Mouse (Mus musculus): Measurements from ENCODE around the gene Gfer. TPM values are rescaled to one million over a fixed set of nuclear protein-coding genes. Genes with fewer than 3 reads are reported as not detected.

The Gfer gene
- total and polyA plus RNA-seq, 3 experiments: 83.0 to 86.8 TPM; not detected in 1

DNA sequence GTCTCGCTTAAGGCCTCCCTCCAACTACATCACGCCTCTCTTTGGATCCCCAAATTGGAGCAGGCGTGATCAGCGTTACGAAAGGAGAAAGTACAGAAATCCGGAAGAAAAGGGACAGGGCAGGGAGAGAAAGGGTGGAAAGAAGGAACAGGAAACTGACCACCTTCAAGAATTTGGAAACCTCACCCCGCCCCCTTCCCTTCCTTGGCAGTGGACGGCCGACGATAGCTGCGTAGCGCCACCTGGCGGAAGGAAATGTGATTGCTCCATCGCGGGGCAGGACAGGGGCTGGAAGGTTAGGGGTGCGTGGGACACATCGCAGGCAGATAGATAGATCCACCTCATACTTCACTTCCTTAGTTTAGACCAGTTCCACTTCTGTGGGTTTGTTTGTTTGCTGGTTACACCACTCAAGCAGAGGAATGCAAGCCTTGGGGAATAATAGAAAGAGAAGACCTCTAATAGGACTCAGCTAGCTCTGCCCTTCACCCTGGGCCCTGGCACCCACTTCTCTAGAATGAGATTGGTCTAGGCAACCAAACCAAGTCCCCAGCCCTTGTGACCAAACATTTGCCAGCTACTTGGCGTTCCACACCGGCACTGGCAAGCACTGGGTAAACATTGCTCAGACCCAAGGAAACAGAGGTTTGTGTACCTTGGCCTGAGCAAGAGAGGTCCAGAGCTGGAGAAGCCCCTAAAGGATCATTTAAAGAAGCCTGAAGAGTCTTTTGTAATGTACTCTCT lies 41.8 kb downstream of the Gfer start:
- no peak for DNase-seq (ENCODE audit: low read depth, low spot score)
- Histone ChIP-seq H3K9me3 (replicated peaks; ENCODE audit: insufficient read depth, low read length) (no peaks in the 10 kb centered on the region), H3K27ac (ENCODE audit: control insufficient read depth, low read depth, low read length) (no peak overlapping the region), H3K4me1 (ENCODE audit: control insufficient read depth in 1 of 2, insufficient read depth in 2 of 2, low read length in 2 of 2) (no peaks in the 10 kb centered on the region), H3K9ac (ENCODE audit: control insufficient read depth, low read depth, low read length, poor library complexity, severe bottlenecking) (no peak overlapping the region), H3K27me3 (ENCODE audit: control insufficient read depth in 1 of 2, insufficient read depth in 2 of 2, low read length in 2 of 2) (peaks cover 14 to 21% of the 10 kb centered on the region in 2 experiments), H3K4me3 (ENCODE audit: control insufficient read depth in 1 of 2, insufficient read depth in 1 of 2, low read depth in 2 of 2, low read length in 2 of 2) (no peak overlapping the region), H3K79me2 (ENCODE audit: control insufficient read depth, insufficient read depth, low read length, poor library complexity) (no peaks in the 10 kb centered on the region), H3K36me3 (ENCODE audit: control insufficient read depth in 1 of 2, insufficient read depth in 2 of 2, low read length in 2 of 2) (no peaks in the 10 kb centered on the region)
- no peak for TF ChIP-seq CTCF (IDR thresholded peaks at IDR 0.05 in 2 of 3, conservative IDR thresholded peaks at IDR 0.05 in 1 of 3; ENCODE audit: control insufficient read depth in 1 of 3, insufficient read depth in 1 of 3, low read depth in 2 of 3, low read length in 3 of 3, poor library complexity in 1 of 3, severe bottlenecking in 1 of 3)
- no peak for TF ChIP-seq BHLHE40 (IDR thresholded peaks at IDR 0.05; ENCODE audit: borderline replicate concordance, low read depth, low read length)
- TF ChIP-seq MEF2A (IDR thresholded peaks at IDR 0.05; ENCODE audit: extremely low read depth, insufficient replicate concordance, low read depth, low read length, poor library complexity, severe bottlenecking): no peak
- TF ChIP-seq SIN3A (IDR thresholded peaks at IDR 0.05; ENCODE audit: low read length): no peak
- no peak for TF ChIP-seq MYC (IDR thresholded peaks at IDR 0.05; ENCODE audit: low read depth, low read length)
- no peak for TF ChIP-seq MXI1 (IDR thresholded peaks at IDR 0.05; ENCODE audit: low read depth, low read length)

DNA sequence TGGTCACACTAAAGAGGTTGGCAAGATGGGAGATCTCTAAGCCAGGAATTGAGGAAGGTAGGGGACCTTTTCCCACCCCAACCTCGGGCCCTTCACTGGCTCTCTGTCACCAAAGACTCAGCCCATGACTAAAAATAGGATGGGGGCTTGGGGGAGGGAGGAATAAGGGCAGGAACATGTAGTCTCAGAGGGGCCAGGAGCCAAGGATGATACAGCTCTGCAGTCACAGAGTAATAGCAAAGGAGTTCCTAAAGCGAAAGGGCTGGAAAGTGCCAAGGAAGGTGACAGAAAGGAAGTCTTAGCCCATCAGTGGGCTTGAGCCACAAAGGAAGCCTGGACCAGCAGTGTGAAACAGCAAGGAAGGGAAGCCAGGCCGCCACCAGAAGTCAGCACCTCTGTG lies 44.1 kb downstream of the Gfer start:
- Histone ChIP-seq H3K36me3 (ENCODE audit: control insufficient read depth in 1 of 2, insufficient read depth in 2 of 2, low read length in 2 of 2) (no peaks in the 10 kb centered on the region), H3K79me2 (ENCODE audit: control insufficient read depth, insufficient read depth, low read length, poor library complexity) (no peaks in the 10 kb centered on the region), H3K4me3 (ENCODE audit: control insufficient read depth in 1 of 2, insufficient read depth in 1 of 2, low read depth in 2 of 2, low read length in 2 of 2) (no peak overlapping the region), H3K4me1 (ENCODE audit: control insufficient read depth in 1 of 2, insufficient read depth in 2 of 2, low read length in 2 of 2) (no peaks in the 10 kb centered on the region), H3K9me3 (replicated peaks; ENCODE audit: insufficient read depth, low read length) (no peaks in the 10 kb centered on the region), H3K27me3 (ENCODE audit: control insufficient read depth in 1 of 2, insufficient read depth in 2 of 2, low read length in 2 of 2) (peaks cover 14 to 25% of the 10 kb centered on the region in 2 experiments), H3K27ac (ENCODE audit: control insufficient read depth, low read depth, low read length) (no peak overlapping the region), H3K9ac (ENCODE audit: control insufficient read depth, low read depth, low read length, poor library complexity, severe bottlenecking) (no peak overlapping the region)
- TF ChIP-seq POLR2AphosphoS2 (IDR thresholded peaks at IDR 0.05; ENCODE audit: low read length) (no peak), RAD21 (IDR thresholded peaks at IDR 0.05; ENCODE audit: low read depth, low read length) (no peak), CTCF (IDR thresholded peaks at IDR 0.05 in 2 of 3, conservative IDR thresholded peaks at IDR 0.05 in 1 of 3; ENCODE audit: control insufficient read depth in 1 of 3, insufficient read depth in 1 of 3, low read depth in 2 of 3, low read length in 3 of 3, poor library complexity in 1 of 3, severe bottlenecking in 1 of 3) (no peak), MAX (IDR thresholded peaks at IDR 0.05; ENCODE audit: low read length) (no peak), HCFC1 (IDR thresholded peaks at IDR 0.05; ENCODE audit: low read depth, low read length) (no peak), ZNF384 (IDR thresholded peaks at IDR 0.05; ENCODE audit: low read depth, low read length) (no peak), SMC3 (IDR thresholded peaks at IDR 0.05; ENCODE audit: low read depth, low read length) (no peak), MXI1 (IDR thresholded peaks at IDR 0.05; ENCODE audit: low read depth, low read length) (no peak), MYB (IDR thresholded peaks at IDR 0.05; ENCODE audit: low read depth, low read length) (no peak), MYC (IDR thresholded peaks at IDR 0.05; ENCODE audit: low read depth, low read length) (no peak), USF1 (IDR thresholded peaks at IDR 0.05; ENCODE audit: low read depth, low read length) (no peak), GABPA (IDR thresholded peaks at IDR 0.05; ENCODE audit: low read depth, low read length) (no peak), UBTF (IDR thresholded peaks at IDR 0.05; ENCODE audit: borderline replicate concordance, insufficient read depth, low read depth, low read length) (no peak), CHD1 (IDR thresholded peaks at IDR 0.05; ENCODE audit: low read depth, low read length) (no peak), TBP (IDR thresholded peaks at IDR 0.05; ENCODE audit: low read depth, low read length) (no peak), RCOR1 (IDR thresholded peaks at IDR 0.05; ENCODE audit: low read depth, low read length) (no peak), MAFK (IDR thresholded peaks at IDR 0.05; ENCODE audit: borderline replicate concordance, low read depth, low read length) (no peak), ELF1 (IDR thresholded peaks at IDR 0.05; ENCODE audit: low read depth, low read length) (no peak), USF2 (IDR thresholded peaks at IDR 0.05; ENCODE audit: borderline replicate concordance in 1 of 2, insufficient read depth in 1 of 2, low read depth in 1 of 2, low read length in 2 of 2) (no peak), EP300 (IDR thresholded peaks at IDR 0.05; ENCODE audit: low read depth in 1 of 2, low read length in 2 of 2) (no peak)
- DNase-seq (ENCODE audit: low read depth, low spot score): no peak

Measured in MEL (cell line).